Mouse (Mus musculus) stomach, postnatal 0 days (tissue): Measurements from ENCODE around the gene Hlf. TPM values are rescaled to one million over a fixed set of nuclear protein-coding genes. Genes with fewer than 3 reads are reported as not detected.

Experiments
- ATAC-seq: fragments of 200-750 bp; cut with Nextera tagmentation; 2 replicates; pipeline ENCODE4 v1.8.0; 2017; ENCODE audit not compliant: low FRiP score, low TSS enrichment
- DNase-seq: peaks from one replicate; pipeline ENCODE4 v3.0.0-alpha.2; 2016; ENCODE audit warnings: low spot score
- H3K27ac ChIP-seq: fragments of 300-500 bp; sonication (generic); replicated peaks from 2 replicates; pipeline ENCODE4 v1.5.1; 2014; ENCODE audit warnings: mild to moderate bottlenecking, control low read depth
- H3K27me3 ChIP-seq: fragments of 300-500 bp; sonication (generic); 2 replicates; pipeline ENCODE4 v1.6.1; 2014; ENCODE audit warnings: low read length; ENCODE audit not compliant: control insufficient read depth, insufficient read depth
- H3K36me3 ChIP-seq: fragments of 300-500 bp; sonication (generic); 2 replicates; pipeline ENCODE4 v1.6.1; 2014; ENCODE audit warnings: low read length, mixed read lengths; ENCODE audit not compliant: control insufficient read depth, insufficient read depth
- H3K4me1 ChIP-seq: fragments of 300-500 bp; sonication (generic); replicated peaks from 2 replicates; pipeline ENCODE4 v1.6.1; 2014; ENCODE audit warnings: antibody characterized with exemption; ENCODE audit not compliant: control insufficient read depth, insufficient read depth
- H3K4me2 ChIP-seq: fragments of 300-500 bp; sonication (generic); replicated peaks from 2 replicates; pipeline ENCODE4 v1.6.1; 2014; ENCODE audit warnings: low read depth, mild to moderate bottlenecking, control low read depth, moderate library complexity
- H3K4me3 ChIP-seq: fragments of 300-500 bp; sonication (generic); 2 replicates; pipeline ENCODE4 v1.5.1; 2014; ENCODE audit warnings: low read depth, low read length, control low read depth
- H3K9ac ChIP-seq: fragments of 300-500 bp; sonication (generic); 2 replicates; pipeline ENCODE4 v1.6.1; 2014; ENCODE audit warnings: mild to moderate bottlenecking, low read length, control low read depth, mixed read lengths
- H3K9me3 ChIP-seq: fragments of 300-500 bp; sonication (generic); 2 replicates; pipeline ENCODE4 v1.6.1; 2016; ENCODE audit warnings: low read length; ENCODE audit not compliant: control insufficient read depth
- CTCF ChIP-seq: IDR thresholded peaks from 2 replicates; pipeline ENCODE4 v1.5.1; 2016; ENCODE audit warnings: antibody characterized with exemption, low read depth, mild to moderate bottlenecking, moderate library complexity
- EP300 ChIP-seq: optimal IDR thresholded peaks from 2 replicates; pipeline ENCODE3; 2016; ENCODE audit warnings: antibody characterized with exemption
- WGBS: fragments of 180-500 bp; shearing (Covaris S2); extraction: QIAGEN DNeasy Blood & Tissue Kit; methylation state at CpG from one replicate; pipeline ENCODE4 v1.1.7; 2014; 5-methylcytosine and 5-hydroxymethylcytosine counted together
- polyA plus RNA-seq: library from polyadenylated mRNA; unstranded; fragments of >200 nt; fragmentation: Nextera tagmentation; extraction: Ambion mirVana; gene quantifications from 2 replicates; pipeline ENCODE4 v1.2.1, GENCODE M21; 2015

Hlf gene
- polyA plus RNA-seq, 1 experiment from 2014 or later = 1.2 TPM

DNA sequence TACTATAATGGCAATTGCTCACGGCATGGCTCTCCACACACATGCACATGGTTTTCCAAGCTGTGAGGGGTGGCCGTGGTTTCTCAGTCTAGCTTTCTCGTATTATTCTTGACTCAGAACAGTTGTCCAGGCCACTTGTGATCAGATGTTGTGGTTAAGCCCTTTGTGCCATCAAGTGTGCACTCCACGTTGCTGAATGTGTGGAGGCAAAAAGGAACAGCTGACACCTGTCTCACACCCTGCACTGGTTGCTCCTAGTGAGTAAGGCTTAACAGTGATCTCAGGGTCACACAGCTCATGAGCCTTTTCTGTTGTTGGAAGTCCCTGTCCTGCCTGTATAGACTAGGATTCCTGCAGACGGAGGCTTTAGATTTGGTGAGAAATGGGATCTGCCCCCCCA, 84.6 kb downstream of the Hlf start:
- H3K4me1 ChIP-seq = no peaks in the 10 kb centered on the region
- H3K36me3 ChIP-seq = no peaks in the 10 kb centered on the region
- no peak overlapping the region for H3K4me2 ChIP-seq
- ATAC-seq (no peak), DNase-seq (no peak)
- H3K27me3 ChIP-seq = no peaks in the 10 kb centered on the region
- no peak overlapping the region for H3K27ac ChIP-seq
- no peak overlapping the region for H3K9ac ChIP-seq
- H3K9me3 ChIP-seq = no peaks in the 10 kb centered on the region
- 88% methylated on average over 5 of the region's 5 CpGs for WGBS
- H3K4me3 ChIP-seq = no peak overlapping the region
- TF ChIP-seq CTCF (no peak), EP300 (no peak)

DNA sequence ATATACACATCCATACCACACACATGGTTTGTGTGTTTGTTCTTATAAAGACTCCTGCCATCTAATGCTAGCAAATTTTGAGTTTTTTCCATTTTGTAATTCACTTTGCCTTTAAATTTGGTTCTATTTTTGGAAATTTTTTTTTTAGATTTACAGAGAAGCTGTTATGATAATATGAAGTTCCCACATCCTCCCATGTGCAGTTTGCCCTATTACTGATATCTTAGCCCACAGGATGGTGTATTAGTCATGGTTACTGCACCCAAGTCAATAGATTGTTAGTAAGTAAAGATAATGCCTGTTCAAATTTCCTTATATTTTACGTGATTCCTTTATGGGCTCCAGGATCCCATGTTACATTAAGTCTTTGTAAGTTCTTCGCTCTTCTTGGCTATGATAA, 96.1 kb downstream of the Hlf start:
- Histone ChIP-seq H3K4me1 (no peaks in the 10 kb centered on the region), H3K9ac (no peak overlapping the region), H3K4me2 (no peak overlapping the region), H3K27me3 (no peaks in the 10 kb centered on the region), H3K27ac (no peak overlapping the region), H3K9me3 (no peaks in the 10 kb centered on the region), H3K36me3 (no peaks in the 10 kb centered on the region), H3K4me3 (no peak overlapping the region)
- TF ChIP-seq CTCF (no peak), EP300 (no peak)
- no peak for DNase-seq
- WGBS = 88% methylated on average over 2 of the region's 2 CpGs
- ATAC-seq = no peak

DNA sequence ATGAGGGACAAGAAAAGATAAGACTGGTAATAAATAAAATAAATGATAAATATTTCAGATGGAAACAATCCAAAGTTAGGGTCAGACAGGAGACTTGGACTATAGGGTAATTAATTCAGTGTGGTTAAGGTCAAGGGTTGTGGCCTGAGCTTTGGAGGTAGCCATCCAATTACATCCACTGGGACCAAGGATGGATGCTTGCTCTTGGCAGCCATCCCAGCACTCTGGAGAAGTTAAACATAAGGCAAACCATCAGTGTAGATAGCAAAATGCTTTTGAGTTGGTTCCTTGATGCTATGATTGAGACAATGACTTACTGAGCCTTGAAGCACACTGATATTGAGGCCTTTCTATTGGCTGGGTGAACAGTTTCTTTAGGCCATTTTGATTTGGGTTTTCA, 97.9 kb downstream of the Hlf start:
- ATAC-seq (no peak), DNase-seq (no peak)
- Histone ChIP-seq H3K4me1 (no peaks in the 10 kb centered on the region), H3K4me2 (no peak overlapping the region), H3K27me3 (no peaks in the 10 kb centered on the region), H3K27ac (no peak overlapping the region), H3K36me3 (no peaks in the 10 kb centered on the region), H3K9me3 (no peaks in the 10 kb centered on the region), H3K4me3 (no peak overlapping the region), H3K9ac (no peak overlapping the region)
- TF ChIP-seq EP300 = no peak
- TF ChIP-seq CTCF = no peak

DNA sequence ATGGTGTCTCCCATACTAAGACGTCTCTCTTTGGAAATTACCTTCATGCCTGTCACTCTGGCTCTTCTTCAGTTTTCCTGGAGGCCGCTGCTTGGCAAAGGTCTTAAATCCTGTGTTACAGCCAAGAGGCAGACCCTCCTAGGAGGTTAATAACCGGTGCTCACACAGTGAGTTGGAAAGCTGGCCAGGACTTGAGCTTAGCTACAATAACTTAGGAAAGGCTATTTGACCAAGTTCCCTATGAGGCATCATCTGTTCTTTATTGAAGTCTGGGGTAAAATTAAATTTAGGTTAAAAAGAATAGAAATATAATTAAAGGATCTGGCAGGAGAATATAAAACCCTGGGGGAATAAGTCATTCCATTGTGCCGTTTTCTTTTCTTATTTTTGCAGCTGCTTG, 99.5 kb downstream of the Hlf start:
- TF ChIP-seq CTCF (no peak), EP300 (no peak)
- H3K4me3 ChIP-seq = no peak overlapping the region
- no peaks in the 10 kb centered on the region for H3K9me3 ChIP-seq
- H3K27me3 ChIP-seq = no peaks in the 10 kb centered on the region
- H3K4me1 ChIP-seq = no peaks in the 10 kb centered on the region
- no peak overlapping the region for H3K4me2 ChIP-seq
- 66% methylated on average over 4 of the region's 4 CpGs for WGBS
- no peak overlapping the region for H3K9ac ChIP-seq
- H3K36me3 ChIP-seq = no peaks in the 10 kb centered on the region
- DNase-seq (no peak), ATAC-seq (no peak)
- H3K27ac ChIP-seq = no peak overlapping the region

DNA sequence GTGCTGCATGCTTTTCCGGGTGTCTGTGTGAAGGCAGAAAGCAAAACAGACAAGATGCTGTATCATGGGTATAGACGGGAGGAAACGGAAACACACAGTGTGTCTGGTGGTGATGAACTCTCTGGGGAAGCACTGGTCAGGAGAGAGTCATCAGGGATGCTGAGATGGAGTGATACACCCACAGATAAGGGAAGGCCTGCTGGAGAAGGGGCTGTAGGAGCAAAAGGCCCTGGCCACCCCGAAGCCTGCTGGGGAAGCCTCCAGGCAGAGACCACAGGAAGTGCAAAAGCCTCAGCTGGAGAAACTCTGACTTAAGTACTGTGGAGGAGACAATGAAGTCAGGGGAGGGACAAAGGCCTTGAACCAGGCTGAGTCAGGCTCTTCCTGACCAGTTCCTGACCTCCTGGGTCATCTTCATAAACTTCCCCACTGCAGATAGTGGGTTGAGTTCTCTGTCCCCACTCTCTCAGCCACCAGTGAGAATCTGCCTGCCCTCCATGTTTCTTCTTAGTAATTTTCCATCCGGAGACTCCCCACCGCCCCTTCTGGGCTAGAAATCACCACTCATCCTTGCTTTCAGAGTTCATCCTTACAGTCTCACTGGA, 104.0 kb downstream of the Hlf start:
- H3K4me2 ChIP-seq = no peak overlapping the region
- no peak overlapping the region for H3K27ac ChIP-seq
- TF ChIP-seq CTCF (no peak), EP300 (no peak)
- H3K9me3 ChIP-seq = no peaks in the 10 kb centered on the region
- H3K9ac ChIP-seq = no peak overlapping the region
- no peak for DNase-seq
- no peaks in the 10 kb centered on the region for H3K36me3 ChIP-seq
- no peak for ATAC-seq
- no peaks in the 10 kb centered on the region for H3K27me3 ChIP-seq
- WGBS = 84% methylated on average over 6 of the region's 6 CpGs
- H3K4me3 ChIP-seq = no peak overlapping the region
- no peaks in the 10 kb centered on the region for H3K4me1 ChIP-seq

Other genes with a start within 250 kb of the Hlf start
- gene Gm45716, start 203.2 kb downstream of the Hlf start, polyA plus RNA-seq = 7.0 and 7.4 TPM in 2 replicates
- gene Mmd, start 141.4 kb downstream of the Hlf start, polyA plus RNA-seq = 19.1 and 21.3 TPM in 2 replicates
- gene Stxbp4, start 247.2 kb upstream of the Hlf start, polyA plus RNA-seq = 2.7 and 3.4 TPM in 2 replicates
- 23.6 and 28.4 TPM in 2 replicates for gene Cox11, start 247.3 kb upstream of the Hlf start, polyA plus RNA-seq